Mouse (Mus musculus) embryonic facial prominence, embryonic 14.5 days (tissue): ENCODE data around the gene Trim12a. TPM values are rescaled to one million over a fixed set of nuclear protein-coding genes. Genes with fewer than 3 reads are reported as not detected.

ENCODE experiments used
- polyA plus RNA-seq: library from polyadenylated mRNA; unstranded; fragments of >200 nt; fragmentation: Nextera tagmentation; extraction: Ambion mirVana; gene quantifications from 2 replicates; pipeline ENCODE4 v1.2.1, GENCODE M21; 2014

The Trim12a gene
- polyA plus RNA-seq, 1 experiment from 2014 or later: 7.6 TPM

Other genes with a start within 250 kb of the Trim12a start
- gene Olfr644, start 243.6 kb downstream of the Trim12a start, polyA plus RNA-seq: 0.21 and 0.38 TPM in 2 replicates
- gene Olfr645, start 230.0 kb downstream of the Trim12a start, polyA plus RNA-seq: not detected in 2 replicates
- not detected in 2 replicates for gene Olfr646, start 210.6 kb downstream of the Trim12a start, polyA plus RNA-seq
- gene Ubqln5, start 185.6 kb downstream of the Trim12a start, polyA plus RNA-seq: not detected in 2 replicates
- not detected in 2 replicates for gene Olfr643, start 178.1 kb downstream of the Trim12a start, polyA plus RNA-seq
- 0.21 and 0.25 TPM in 2 replicates for gene Ubqln3, start 172.2 kb downstream of the Trim12a start, polyA plus RNA-seq
- 0.17 and 0.45 TPM in 2 replicates for gene Ubqlnl, start 164.9 kb downstream of the Trim12a start, polyA plus RNA-seq
- gene Olfm5, start 150.6 kb downstream of the Trim12a start, polyA plus RNA-seq: 17.6 and 28.0 TPM in 2 replicates
- 0.17 and 0.18 TPM in 2 replicates for gene Olfr648, start 132.1 kb downstream of the Trim12a start, polyA plus RNA-seq
- not detected in 2 replicates for gene Olfr649, start 119.5 kb downstream of the Trim12a start, polyA plus RNA-seq
- gene Trim6, start 96.7 kb downstream of the Trim12a start, polyA plus RNA-seq: 0.72 and 0.89 TPM in 2 replicates
- 2.2 and 2.4 TPM in 2 replicates for gene Trim34a, start 71.0 kb downstream of the Trim12a start, polyA plus RNA-seq
- gene Trim5, start 27.4 kb downstream of the Trim12a start, polyA plus RNA-seq: 0.19 and 0.47 TPM in 2 replicates
- gene Trim34b, start 14.0 kb upstream of the Trim12a start, polyA plus RNA-seq: not detected in 2 replicates
- 2.1 and 2.2 TPM in 2 replicates for gene Trim12c, start 37.9 kb upstream of the Trim12a start, polyA plus RNA-seq
- gene Trim30b, start 54.4 kb upstream of the Trim12a start, polyA plus RNA-seq: 0.29 TPM in 1 of 2 replicates, not detected in the other
- gene Trim30c, start 85.4 kb upstream of the Trim12a start, polyA plus RNA-seq: 0.45 TPM in 1 of 2 replicates, not detected in the other
- gene Trim30a, start 149.7 kb upstream of the Trim12a start, polyA plus RNA-seq: 1.9 and 2.1 TPM in 2 replicates
- 0.87 and 1.4 TPM in 2 replicates for gene Trim30d, start 192.4 kb upstream of the Trim12a start, polyA plus RNA-seq
- gene Olfr651, start 234.7 kb upstream of the Trim12a start, polyA plus RNA-seq: not detected in 2 replicates
- gene Olfr652, start 245.4 kb upstream of the Trim12a start, polyA plus RNA-seq: 0.04 and 0.10 TPM in 2 replicates